Mouse (Mus musculus) kidney, embryonic 16.5 days (tissue): ENCODE data around the gene Ccl5. TPM values are rescaled to one million over a fixed set of nuclear protein-coding genes. Genes with fewer than 3 reads are reported as not detected.

Source experiments
- ATAC-seq: fragments of 200-750 bp; cut with Nextera tagmentation; 2 replicates; pipeline ENCODE4 v1.8.0; 2017; ENCODE audit warnings: moderate TSS enrichment; ENCODE audit not compliant: low FRiP score, low TSS enrichment
- H3K27ac ChIP-seq: fragments of 300-500 bp; sonication (generic); 2 replicates; pipeline ENCODE4 v1.5.1; 2014; ENCODE audit warnings: low read length
- H3K27me3 ChIP-seq: fragments of 300-500 bp; sonication (generic); 2 replicates; pipeline ENCODE4 v1.6.1; 2014; ENCODE audit warnings: low read length, control low read depth, mixed read lengths; ENCODE audit not compliant: insufficient read depth
- H3K36me3 ChIP-seq: fragments of 300-500 bp; sonication (generic); 2 replicates; pipeline ENCODE4 v1.6.1; 2014; ENCODE audit warnings: low read length, control low read depth, mixed read lengths; ENCODE audit not compliant: insufficient read depth
- H3K4me1 ChIP-seq: fragments of 300-500 bp; sonication (generic); 2 replicates; pipeline ENCODE4 v1.6.1; 2014; ENCODE audit warnings: low read length, control low read depth, mixed read lengths; ENCODE audit not compliant: insufficient read depth
- H3K4me2 ChIP-seq: fragments of 300-500 bp; sonication (generic); replicated peaks from 2 replicates; pipeline ENCODE4 v1.6.1; 2014; ENCODE audit warnings: low read depth, low read length
- H3K4me3 ChIP-seq: fragments of 300-500 bp; sonication (generic); 2 replicates; pipeline ENCODE4 v1.5.1; 2014; ENCODE audit warnings: mild to moderate bottlenecking, low read length
- H3K9ac ChIP-seq: fragments of 300-500 bp; sonication (generic); replicated peaks from 2 replicates; pipeline ENCODE4 v1.6.1; 2014; ENCODE audit warnings: low read length
- H3K9me3 ChIP-seq: fragments of 300-500 bp; sonication (generic); 2 replicates; pipeline ENCODE4 v1.6.1; 2016; ENCODE audit warnings: low read length, control low read depth
- WGBS: fragments of 180-500 bp; shearing (Covaris S2); extraction: QIAGEN DNeasy Blood & Tissue Kit; methylation state at CpG from one replicate; pipeline ENCODE4 v1.1.7; 2014; 5-methylcytosine and 5-hydroxymethylcytosine counted together
- polyA plus RNA-seq: library from polyadenylated mRNA; unstranded; fragments of >200 nt; fragmentation: Nextera tagmentation; extraction: Ambion mirVana; gene quantifications from 2 replicates; pipeline ENCODE4 v1.2.1, GENCODE M21; 2015

Gene Ccl5
- polyA plus RNA-seq, 1 experiment from 2014 or later = 0.52 TPM

DNA sequence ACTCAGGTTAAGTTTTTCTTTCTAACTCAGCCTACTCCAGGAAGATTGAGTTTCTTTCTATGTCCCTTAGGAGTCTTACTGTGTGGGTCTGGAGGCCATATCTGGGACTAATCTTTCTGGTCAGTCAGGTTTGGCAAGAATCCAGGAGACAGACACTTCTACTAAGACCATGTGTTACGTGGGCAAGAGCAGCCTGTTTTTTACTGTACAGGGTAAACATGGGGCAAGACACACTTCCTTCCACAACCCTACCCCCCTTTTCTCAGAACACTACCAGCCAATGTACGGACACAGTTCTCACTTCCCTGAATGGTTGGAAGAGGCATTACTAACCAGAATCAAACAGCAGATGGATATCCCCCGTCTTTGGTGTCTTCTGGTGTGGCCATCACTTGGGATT, 13.9 kb upstream of the Ccl5 start:
- no peak overlapping the region for H3K27ac ChIP-seq
- H3K27me3 ChIP-seq = no peaks in the 10 kb centered on the region
- H3K9me3 ChIP-seq = no peaks in the 10 kb centered on the region
- peak; percentile 49; the same call in 1 of the 2 replicates for ATAC-seq
- 66% methylated on average over 3 of the region's 3 CpGs for WGBS
- H3K4me2 ChIP-seq = no peak overlapping the region
- H3K4me3 ChIP-seq = no peak overlapping the region
- H3K4me1 ChIP-seq = 0 out of 2 replicates have a peak, but pooled peaks cover under 1% of the 10 kb centered on the region
- H3K9ac ChIP-seq = no peak overlapping the region
- H3K36me3 ChIP-seq = no peaks in the 10 kb centered on the region

DNA sequence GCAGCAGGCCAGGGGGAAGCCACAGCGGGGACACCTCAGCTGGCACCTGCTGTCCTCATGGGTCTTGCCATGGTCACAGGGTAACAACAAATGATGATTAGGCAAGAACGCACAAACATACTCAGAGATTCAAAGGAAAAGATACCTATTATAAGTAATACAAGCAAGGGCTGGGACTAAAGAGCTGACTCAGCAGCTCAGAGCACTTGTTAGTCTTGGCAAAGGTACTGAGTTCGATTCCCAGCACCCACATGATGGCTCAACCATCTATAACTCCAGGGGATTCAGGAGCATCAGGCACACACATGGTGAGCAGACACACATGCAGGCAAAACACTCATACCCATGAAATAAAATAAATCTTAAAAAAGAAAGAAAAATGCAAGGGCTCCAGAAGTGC, 11.1 kb upstream of the Ccl5 start:
- 94% methylated on average over 3 of the region's 3 CpGs for WGBS
- no peak overlapping the region for H3K9ac ChIP-seq
- H3K4me1 ChIP-seq = 0 out of 2 replicates have a peak, but pooled peaks cover 5% of the 10 kb centered on the region
- H3K27ac ChIP-seq = no peak overlapping the region
- ATAC-seq = no peak
- H3K9me3 ChIP-seq = no peaks in the 10 kb centered on the region
- no peaks in the 10 kb centered on the region for H3K36me3 ChIP-seq
- H3K4me2 ChIP-seq = no peak overlapping the region
- no peak overlapping the region for H3K4me3 ChIP-seq
- no peaks in the 10 kb centered on the region for H3K27me3 ChIP-seq

DNA sequence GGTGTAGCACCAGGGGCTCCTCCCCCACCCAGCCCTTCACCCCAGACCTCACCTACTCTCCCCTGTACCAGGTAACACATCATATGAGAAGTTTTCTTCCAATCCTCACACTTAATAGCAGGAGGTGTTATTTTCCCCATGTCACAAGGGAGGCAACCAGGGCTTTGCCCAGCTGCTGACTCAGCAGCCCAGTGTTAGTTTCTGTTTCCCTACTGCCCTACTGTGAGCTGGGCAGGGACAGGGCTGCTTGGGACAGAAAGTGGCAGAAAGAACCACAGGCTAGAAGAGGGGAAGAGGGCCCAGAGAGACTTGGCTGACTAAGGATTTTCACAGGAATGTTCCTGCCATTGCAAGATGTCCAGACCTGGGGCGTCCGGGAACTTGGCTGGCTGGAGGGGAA, 10.6 kb upstream of the Ccl5 start:
- Histone ChIP-seq H3K27me3 (no peaks in the 10 kb centered on the region), H3K4me3 (no peak overlapping the region), H3K27ac (no peak overlapping the region), H3K4me1 (0 out of 2 replicates have a peak, but pooled peaks cover 5% of the 10 kb centered on the region), H3K4me2 (no peak overlapping the region), H3K9ac (no peak overlapping the region), H3K36me3 (no peaks in the 10 kb centered on the region), H3K9me3 (no peaks in the 10 kb centered on the region)
- no peak for ATAC-seq
- 92% methylated on average over 2 of the region's 2 CpGs for WGBS

DNA sequence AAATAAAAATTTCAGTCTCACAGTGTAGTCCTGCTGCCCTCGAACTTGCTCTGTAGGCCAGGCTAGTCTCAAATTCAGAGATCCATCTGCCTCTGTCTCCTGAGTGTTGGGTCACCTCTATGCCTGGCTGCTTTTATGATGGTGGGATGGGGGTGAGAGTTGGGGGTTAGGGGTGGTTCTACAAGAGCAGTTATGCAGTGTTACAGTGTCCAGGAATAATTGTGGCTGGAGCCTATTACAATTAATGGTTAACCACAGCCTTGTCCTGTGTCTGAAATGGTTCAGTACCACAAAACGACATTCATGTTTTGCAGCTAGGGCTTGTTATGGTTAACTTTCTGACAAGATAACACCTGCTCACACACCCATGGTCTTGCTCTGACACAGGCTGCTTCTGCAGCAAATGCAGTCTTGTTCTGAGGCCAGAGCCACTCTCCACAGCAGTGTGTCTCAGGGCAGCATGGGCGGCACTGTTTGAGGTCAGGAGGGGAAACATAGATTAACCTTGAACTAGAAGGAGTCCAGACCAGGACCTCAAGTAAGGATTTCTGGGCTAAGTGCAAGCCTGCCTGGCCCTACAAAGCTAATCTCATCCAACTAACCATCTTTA, 8.5 kb upstream of the Ccl5 start:
- Histone ChIP-seq H3K9me3 (no peaks in the 10 kb centered on the region), H3K36me3 (no peaks in the 10 kb centered on the region), H3K4me1 (peaks cover 17% of the 10 kb centered on the region), H3K27me3 (no peaks in the 10 kb centered on the region), H3K27ac (peak overlapping the region; percentile 81), H3K4me3 (no peak overlapping the region), H3K9ac (no peak overlapping the region), H3K4me2 (no peak overlapping the region)
- ATAC-seq = peak; percentile 82
- WGBS = 45% methylated on average over 3 of the region's 3 CpGs

DNA sequence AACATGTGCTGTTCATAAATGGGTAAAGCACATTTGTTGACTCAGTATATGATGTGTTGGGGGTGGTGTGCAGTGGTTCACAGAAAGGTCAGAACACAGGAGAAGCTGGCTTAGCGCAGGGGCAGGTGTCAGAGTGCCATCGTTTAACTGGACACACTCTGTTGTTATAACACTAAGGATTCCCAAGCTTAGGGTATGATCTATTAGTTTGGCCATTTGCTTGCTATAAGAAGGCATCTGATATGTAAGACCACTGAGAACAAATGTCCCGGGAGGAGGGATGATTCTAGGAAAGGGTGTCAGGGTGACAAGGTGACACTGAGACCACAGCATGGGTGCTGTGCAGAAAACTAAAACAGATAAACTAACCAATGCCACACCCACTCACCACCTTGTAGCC, 6.5 kb upstream of the Ccl5 start:
- no peak overlapping the region for H3K4me3 ChIP-seq
- no peak for ATAC-seq
- H3K4me1 ChIP-seq = peaks cover 20% of the 10 kb centered on the region
- 68% methylated on average over 3 of the region's 3 CpGs for WGBS
- no peak overlapping the region for H3K4me2 ChIP-seq
- H3K9me3 ChIP-seq = no peaks in the 10 kb centered on the region
- no peak overlapping the region for H3K9ac ChIP-seq
- no peak overlapping the region for H3K27ac ChIP-seq
- H3K36me3 ChIP-seq = no peaks in the 10 kb centered on the region
- H3K27me3 ChIP-seq = no peaks in the 10 kb centered on the region

DNA sequence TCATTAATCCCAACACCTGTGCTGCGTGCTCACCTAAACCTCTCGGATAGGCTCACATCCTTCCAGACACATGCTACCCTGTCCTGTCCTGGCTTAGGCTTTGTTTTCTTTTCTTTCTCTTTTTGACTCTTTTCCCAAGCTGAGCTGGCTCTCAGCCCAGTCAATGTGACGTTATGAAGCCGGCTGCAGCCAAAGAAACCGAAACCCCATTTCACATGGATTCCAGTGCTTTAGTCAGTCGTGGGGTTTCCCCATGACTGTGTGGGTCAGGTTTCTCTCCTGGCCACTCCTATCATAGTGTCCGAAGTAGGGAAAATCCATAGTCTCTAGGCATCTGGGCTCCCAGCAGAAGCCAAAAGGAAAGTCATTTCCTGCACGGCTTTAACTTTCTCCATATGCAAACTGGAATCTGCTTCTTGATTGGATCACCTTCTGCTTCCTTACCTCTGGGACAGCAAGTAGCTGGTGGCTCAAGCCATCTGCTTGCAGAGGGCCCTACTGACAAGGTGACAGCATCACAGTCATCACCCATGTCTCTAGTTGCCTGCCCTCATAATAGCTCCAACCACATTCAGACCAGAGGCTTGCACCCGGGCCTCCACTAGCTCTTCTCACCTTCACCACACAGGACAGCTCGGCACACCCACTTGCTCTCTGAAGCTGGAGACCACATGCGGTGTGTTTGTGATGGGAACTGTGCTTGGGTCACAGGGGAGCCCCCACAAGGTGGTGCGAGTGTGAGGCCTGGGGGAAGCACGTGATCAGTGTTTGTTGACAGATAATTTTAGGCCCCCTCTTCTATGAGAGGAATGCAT, 4.5 kb upstream of the Ccl5 start:
- Histone ChIP-seq H3K36me3 (no peaks in the 10 kb centered on the region), H3K4me3 (peak overlapping the region; percentile 19; the same call in 1 of the 2 replicates), H3K9me3 (no peaks in the 10 kb centered on the region), H3K4me2 (peak overlapping the region; percentile 27), H3K4me1 (peaks cover 20% of the 10 kb centered on the region), H3K9ac (peak overlapping the region; percentile 39; the same call in 1 of the 2 replicates), H3K27me3 (no peaks in the 10 kb centered on the region), H3K27ac (peak overlapping the region; percentile 48)
- 32% methylated on average over 13 of the region's 13 CpGs for WGBS
- peak; percentile 74 for ATAC-seq

DNA sequence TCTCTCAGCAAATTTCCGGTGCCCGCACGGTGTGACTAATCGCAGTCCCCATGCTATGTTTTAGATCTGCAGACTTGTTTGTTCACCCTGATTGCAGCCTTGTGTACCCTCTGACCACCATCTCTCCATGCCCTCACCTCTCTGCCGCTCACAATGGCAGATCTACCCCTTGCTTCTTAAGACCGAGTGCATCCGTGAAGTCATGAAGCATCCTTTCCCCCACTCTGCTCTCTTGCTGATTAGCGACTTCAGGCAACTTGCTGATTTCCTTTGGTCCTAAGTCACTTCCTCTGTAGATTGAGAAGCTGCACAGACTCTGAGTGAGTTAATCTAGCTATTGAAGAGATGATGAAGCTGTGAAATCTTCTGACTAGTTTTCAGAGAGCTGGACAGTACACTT, 3.8 kb upstream of the Ccl5 start:
- Histone ChIP-seq H3K9ac (no peak overlapping the region), H3K4me2 (peak overlapping the region; percentile 27), H3K27ac (peak overlapping the region; percentile 48; the same call in 1 of the 2 replicates), H3K27me3 (no peaks in the 10 kb centered on the region), H3K4me3 (peak overlapping the region; percentile 19; the same call in 1 of the 2 replicates), H3K9me3 (no peaks in the 10 kb centered on the region), H3K4me1 (peaks cover 18% of the 10 kb centered on the region), H3K36me3 (no peaks in the 10 kb centered on the region)
- WGBS = 74% methylated on average over 8 of the region's 8 CpGs
- ATAC-seq = no peak

DNA sequence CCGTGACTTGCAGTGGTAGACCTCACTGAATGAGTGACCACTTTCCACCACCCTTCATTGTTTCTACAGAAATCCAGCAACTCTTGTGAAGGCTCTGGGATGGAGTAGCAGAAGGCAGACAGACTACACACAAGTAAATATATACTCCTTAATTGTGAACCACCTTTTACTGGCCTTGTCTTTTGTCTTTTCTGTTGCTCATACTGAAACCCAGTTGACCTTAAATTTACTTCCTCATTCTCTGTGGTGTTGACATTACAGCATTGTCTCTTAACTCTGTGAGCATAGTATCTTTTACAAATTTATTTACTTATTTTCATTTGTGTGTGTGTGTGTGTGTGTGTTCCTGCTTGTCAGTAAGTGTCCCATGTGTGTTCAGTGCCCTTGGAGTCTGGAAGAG, 2.9 kb upstream of the Ccl5 start:
- H3K4me1 ChIP-seq = peaks cover 15% of the 10 kb centered on the region
- H3K27me3 ChIP-seq = no peaks in the 10 kb centered on the region
- H3K4me2 ChIP-seq = no peak overlapping the region
- H3K27ac ChIP-seq = no peak overlapping the region
- H3K36me3 ChIP-seq = no peaks in the 10 kb centered on the region
- no peak overlapping the region for H3K9ac ChIP-seq
- WGBS = 96% methylated on average over 1 of the region's 1 CpGs
- no peaks in the 10 kb centered on the region for H3K9me3 ChIP-seq
- no peak overlapping the region for H3K4me3 ChIP-seq
- ATAC-seq = no peak

DNA sequence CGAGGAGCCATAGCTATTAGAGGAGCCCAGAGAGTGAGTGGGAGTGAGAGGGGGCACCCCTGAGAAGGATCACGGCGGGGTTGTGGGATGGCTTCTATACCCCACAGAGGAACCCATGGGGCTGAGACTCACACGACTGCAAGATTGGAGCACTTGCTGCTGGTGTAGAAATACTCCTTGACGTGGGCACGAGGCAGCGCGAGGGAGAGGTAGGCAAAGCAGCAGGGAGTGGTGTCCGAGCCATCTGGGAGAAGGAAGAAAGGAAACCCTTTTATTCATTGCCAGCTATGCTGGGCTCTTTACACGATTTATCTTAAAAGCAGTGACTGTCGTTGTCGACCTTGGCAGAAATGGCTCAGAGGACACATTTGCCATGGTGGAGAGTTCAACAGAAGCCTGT, 1.3 kb downstream of the Ccl5 start:
- no peak overlapping the region for H3K9ac ChIP-seq
- H3K4me2 ChIP-seq = no peak overlapping the region
- WGBS = 83% methylated on average over 12 of the region's 12 CpGs
- H3K27ac ChIP-seq = no peak overlapping the region
- no peak overlapping the region for H3K4me3 ChIP-seq
- no peaks in the 10 kb centered on the region for H3K27me3 ChIP-seq
- H3K36me3 ChIP-seq = no peaks in the 10 kb centered on the region
- H3K4me1 ChIP-seq = peaks cover 4% of the 10 kb centered on the region; the same call in 1 of the 2 replicates
- H3K9me3 ChIP-seq = no peaks in the 10 kb centered on the region
- ATAC-seq = no peak

DNA sequence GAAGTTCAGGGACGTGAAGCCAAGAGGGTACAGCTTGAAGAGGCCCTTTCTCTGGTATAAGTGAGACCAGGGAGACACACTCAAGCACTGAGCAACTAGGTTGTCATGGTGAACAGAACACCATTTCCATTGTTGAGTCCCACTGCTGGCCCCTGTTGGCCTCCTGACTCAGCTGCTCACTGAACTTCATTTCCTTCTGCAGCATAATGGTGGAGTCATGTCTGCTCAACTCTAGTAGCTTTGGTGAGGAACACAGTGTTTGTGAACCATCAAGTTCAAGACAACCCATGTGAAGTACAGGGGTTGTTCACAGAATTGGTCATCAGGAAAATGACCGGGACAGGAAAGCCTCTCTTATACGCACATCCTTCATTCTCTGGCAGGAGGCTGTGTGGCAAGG, 8.2 kb downstream of the Ccl5 start, which contains the start of gene Heatr9:
Gene Heatr9, minus strand, starts transcription at position 101 of the 400 bp plus-strand sequence.
- ATAC-seq = no peak
- no peaks in the 10 kb centered on the region for H3K36me3 ChIP-seq
- H3K4me1 ChIP-seq = no peaks in the 10 kb centered on the region
- H3K4me2 ChIP-seq = no peak within 1 kb of the TSS
- H3K9ac ChIP-seq = no peak within 1 kb of the TSS
- H3K9me3 ChIP-seq = no peaks in the 10 kb centered on the region
- H3K4me3 ChIP-seq = no peak within 1 kb of the TSS
- no peaks in the 10 kb centered on the region for H3K27me3 ChIP-seq
- no peak within 1 kb of the TSS for H3K27ac ChIP-seq
- WGBS = 84% methylated on average over 3 of the region's 3 CpGs
